Mouse (Mus musculus): ENCODE results near the gene Cabp1. TPM values are rescaled to one million over a fixed set of nuclear protein-coding genes. Genes with fewer than 3 reads are reported as not detected.

Gene Cabp1
- polyA plus RNA-seq, 1 experiment from 2014 or later, result 8.3 TPM

DNA sequence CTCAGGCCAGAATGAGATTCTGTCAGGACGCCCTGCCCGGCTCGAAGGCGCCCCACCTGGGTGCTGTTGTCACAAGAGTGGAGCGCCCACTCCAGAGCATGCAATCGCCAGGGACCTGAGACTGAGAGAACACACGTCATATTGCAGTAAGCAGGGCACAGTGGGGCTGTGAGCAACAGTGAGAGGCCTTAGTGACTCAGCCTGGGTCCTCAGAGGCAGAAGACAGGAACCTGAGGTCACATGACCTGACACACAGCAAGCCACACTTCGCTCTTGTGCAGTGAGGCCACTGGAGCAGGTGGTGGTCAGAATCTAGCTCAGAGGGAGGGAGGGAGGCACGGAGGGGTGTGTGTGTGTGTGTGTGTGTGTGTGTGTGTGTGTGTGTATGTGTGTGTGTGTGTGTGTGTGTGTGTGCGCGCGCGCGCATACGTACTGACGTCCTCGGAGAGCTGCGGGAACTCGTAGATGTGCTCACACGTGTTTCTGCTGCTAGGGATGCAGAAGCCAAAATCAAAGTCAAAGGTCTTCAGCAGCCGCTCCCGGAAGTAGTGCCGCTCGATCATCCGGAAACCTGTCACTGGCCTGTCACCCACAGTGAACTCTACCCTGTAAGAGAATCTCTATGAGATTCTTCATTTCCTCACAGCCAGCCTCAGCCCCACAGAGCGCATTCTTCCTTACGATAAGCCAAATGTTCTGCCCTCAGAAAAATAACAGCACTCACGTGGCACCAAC is 67.4 kb downstream of the Cabp1 start:
- Histone ChIP-seq H3K4me3 (replicated peaks; ENCODE audit: low read length) (no peak overlapping the region), H3K9ac (replicated peaks; ENCODE audit: low read depth, low read length) (no peak overlapping the region), H3K9me3 (ENCODE audit: control insufficient read depth, low read length) (no peaks in the 10 kb centered on the region), H3K27ac (ENCODE audit: low read length) (no peak overlapping the region), H3K27me3 (replicated peaks; ENCODE audit: control insufficient read depth, insufficient read depth, low read length) (no peaks in the 10 kb centered on the region), H3K36me3 (ENCODE audit: control insufficient read depth, insufficient read depth) (peaks cover 9% of the 10 kb centered on the region; the same call in 1 of the 2 replicates), H3K4me1 (replicated peaks; ENCODE audit: control insufficient read depth, insufficient read depth, low read length) (peaks cover 7% of the 10 kb centered on the region), H3K4me2 (ENCODE audit: low read length) (no peak overlapping the region)
- ATAC-seq, result no peak
- 91% methylated on average over 28 of the region's 28 CpGs for WGBS

DNA sequence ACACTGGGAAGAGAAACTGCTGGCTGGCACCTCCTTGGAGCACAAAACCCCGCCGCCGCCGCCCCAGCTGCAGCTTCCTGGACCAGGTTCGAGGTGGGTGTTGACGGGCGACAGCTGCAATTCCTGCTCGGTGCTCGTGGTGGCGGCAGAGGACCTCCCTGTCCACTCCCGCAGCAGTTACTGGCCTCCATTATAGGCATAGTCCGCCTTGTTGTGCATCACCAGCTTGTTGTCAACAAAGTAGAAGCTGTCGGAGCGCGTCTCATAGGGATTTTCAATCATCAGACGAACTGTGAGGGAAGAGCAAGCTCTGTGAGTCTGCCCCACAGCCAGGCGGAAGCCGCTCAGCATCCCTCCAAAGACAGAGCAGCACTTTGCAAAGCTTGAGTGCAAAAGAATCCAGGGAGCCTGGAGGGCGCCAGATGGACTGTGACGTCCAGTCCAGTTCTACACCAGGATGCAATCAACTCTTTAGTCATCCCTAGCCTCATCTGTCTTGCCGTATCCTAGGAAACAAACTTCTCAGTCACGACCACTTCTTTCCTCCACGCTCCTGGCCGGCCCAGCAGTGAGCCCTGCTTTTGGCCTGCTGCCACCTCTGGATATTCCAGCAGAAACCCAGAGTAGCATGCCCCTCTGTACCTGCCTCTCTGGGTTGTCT is 68.8 kb downstream of the Cabp1 start:
- no peak overlapping the region for H3K4me2 ChIP-seq (ENCODE audit: low read length)
- H3K9me3 ChIP-seq (ENCODE audit: control insufficient read depth, low read length), result no peaks in the 10 kb centered on the region
- H3K27ac ChIP-seq (ENCODE audit: low read length), result peak overlapping the region; percentile 4
- peak; percentile 87 for ATAC-seq
- H3K27me3 ChIP-seq (replicated peaks; ENCODE audit: control insufficient read depth, insufficient read depth, low read length), result no peaks in the 10 kb centered on the region
- no peak overlapping the region for H3K9ac ChIP-seq (replicated peaks; ENCODE audit: low read depth, low read length)
- WGBS, result 15% methylated on average over 24 of the region's 24 CpGs
- H3K4me3 ChIP-seq (replicated peaks; ENCODE audit: low read length), result no peak overlapping the region
- H3K36me3 ChIP-seq (ENCODE audit: control insufficient read depth, insufficient read depth), result peaks cover 9% of the 10 kb centered on the region; the same call in 1 of the 2 replicates
- H3K4me1 ChIP-seq (replicated peaks; ENCODE audit: control insufficient read depth, insufficient read depth, low read length), result peaks cover 9% of the 10 kb centered on the region

DNA sequence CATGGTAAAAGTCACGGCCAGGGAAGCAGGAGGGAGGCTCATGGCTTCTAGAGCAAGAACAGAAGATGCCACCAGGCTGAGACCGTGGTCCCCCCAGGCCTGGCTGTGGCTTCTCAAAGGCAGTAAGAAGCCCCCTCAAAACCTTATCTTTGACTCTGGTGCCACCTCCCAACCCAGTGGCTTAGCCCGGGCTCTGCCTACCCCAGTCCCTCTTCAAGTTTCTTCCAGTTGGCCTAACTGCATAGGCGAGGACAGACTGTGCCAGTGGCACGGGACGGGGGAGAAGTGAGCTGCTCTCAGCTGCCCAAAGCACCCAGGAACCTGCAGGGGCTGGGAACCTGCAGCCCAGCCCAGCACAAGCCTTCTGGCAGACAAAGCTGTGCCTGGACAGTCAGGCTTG is 69.5 kb downstream of the Cabp1 start:
- H3K4me2 ChIP-seq (ENCODE audit: low read length), result no peak overlapping the region
- H3K27ac ChIP-seq (ENCODE audit: low read length), result no peak overlapping the region
- no peak overlapping the region for H3K4me3 ChIP-seq (replicated peaks; ENCODE audit: low read length)
- 96% methylated on average over 6 of the region's 6 CpGs for WGBS
- no peak overlapping the region for H3K9ac ChIP-seq (replicated peaks; ENCODE audit: low read depth, low read length)
- no peaks in the 10 kb centered on the region for H3K27me3 ChIP-seq (replicated peaks; ENCODE audit: control insufficient read depth, insufficient read depth, low read length)
- no peaks in the 10 kb centered on the region for H3K9me3 ChIP-seq (ENCODE audit: control insufficient read depth, low read length)
- 0 out of 2 replicates have a peak, but pooled peaks have one; percentile 22 for ATAC-seq
- peaks cover 9% of the 10 kb centered on the region; the same call in 1 of the 2 replicates for H3K36me3 ChIP-seq (ENCODE audit: control insufficient read depth, insufficient read depth)
- peaks cover 9% of the 10 kb centered on the region for H3K4me1 ChIP-seq (replicated peaks; ENCODE audit: control insufficient read depth, insufficient read depth, low read length)

DNA sequence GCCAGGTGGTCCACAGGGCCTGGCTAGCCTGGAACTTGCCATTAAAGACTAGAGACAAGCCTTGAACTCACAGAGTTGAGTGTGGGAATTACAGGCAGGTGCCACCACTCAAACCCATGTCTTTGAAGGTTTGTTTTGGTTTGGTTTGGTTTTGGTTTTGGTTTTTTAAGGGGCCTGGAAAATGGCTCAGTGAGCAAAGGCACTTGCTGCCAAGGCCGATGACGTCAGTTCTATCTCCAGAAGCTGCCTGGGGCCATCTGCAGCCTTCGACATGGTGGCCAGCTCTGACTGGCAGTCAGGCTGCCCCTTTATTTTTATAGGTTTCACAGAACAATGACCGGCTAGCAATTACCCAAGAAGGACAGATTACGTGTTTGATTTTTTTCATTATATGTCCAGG is 73.2 kb downstream of the Cabp1 start:
- Histone ChIP-seq H3K36me3 (ENCODE audit: control insufficient read depth, insufficient read depth) (0 out of 2 replicates have a peak, but pooled peaks cover 2% of the 10 kb centered on the region), H3K4me2 (ENCODE audit: low read length) (no peak overlapping the region), H3K27ac (ENCODE audit: low read length) (no peak overlapping the region), H3K4me3 (replicated peaks; ENCODE audit: low read length) (no peak overlapping the region), H3K27me3 (replicated peaks; ENCODE audit: control insufficient read depth, insufficient read depth, low read length) (no peaks in the 10 kb centered on the region), H3K9me3 (ENCODE audit: control insufficient read depth, low read length) (no peaks in the 10 kb centered on the region), H3K9ac (replicated peaks; ENCODE audit: low read depth, low read length) (no peak overlapping the region), H3K4me1 (replicated peaks; ENCODE audit: control insufficient read depth, insufficient read depth, low read length) (peaks cover 18% of the 10 kb centered on the region)
- 48% methylated on average over 5 of the region's 5 CpGs for WGBS
- ATAC-seq, result no peak

DNA sequence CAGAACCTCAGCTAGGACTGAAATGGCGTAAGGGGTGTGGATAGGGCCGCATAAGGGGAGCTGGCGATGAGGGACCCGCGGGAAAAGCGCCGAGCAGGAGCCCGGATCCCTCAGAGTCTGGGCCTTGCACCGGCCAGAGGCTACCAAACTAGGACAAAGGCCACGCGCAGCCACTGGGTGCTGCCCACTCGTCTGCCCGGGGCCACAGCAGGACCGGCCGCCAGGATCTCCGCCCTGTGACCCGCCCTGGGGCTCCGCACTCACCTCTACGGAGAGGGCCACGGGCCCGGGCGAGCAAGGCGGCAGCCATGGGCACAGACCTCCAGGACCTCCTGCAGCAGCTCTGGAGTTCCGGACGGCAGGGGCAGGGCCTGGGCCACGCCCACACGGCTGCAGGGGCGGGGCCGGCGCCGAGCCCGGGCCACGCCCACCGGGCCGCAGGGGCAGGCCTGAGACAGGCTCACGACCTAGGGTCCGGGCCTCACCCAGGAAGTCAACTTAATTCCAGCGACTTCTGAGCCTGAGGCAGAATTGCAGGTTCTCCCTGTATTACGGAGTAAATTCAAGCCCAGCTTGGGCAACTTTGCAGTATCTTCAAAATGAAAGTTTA is 75.1 kb downstream of the Cabp1 start, which contains the start of gene Acads:
Gene Acads, minus strand, starts transcription at position 386 of the 610 bp plus-strand sequence.
- WGBS, result under 1% methylated on average over 39 of the region's 39 CpGs
- no peak within 1 kb of the TSS; the same call in 1 of the 2 replicates for H3K27ac ChIP-seq (ENCODE audit: low read length)
- ATAC-seq, result peak; percentile 86
- no peaks in the 10 kb centered on the region for H3K9me3 ChIP-seq (ENCODE audit: control insufficient read depth, low read length)
- no peaks in the 10 kb centered on the region for H3K27me3 ChIP-seq (replicated peaks; ENCODE audit: control insufficient read depth, insufficient read depth, low read length)
- H3K36me3 ChIP-seq (ENCODE audit: control insufficient read depth, insufficient read depth), result 0 out of 2 replicates have a peak, but pooled peaks cover 1% of the 10 kb centered on the region
- peaks cover 11% of the 10 kb centered on the region for H3K4me1 ChIP-seq (replicated peaks; ENCODE audit: control insufficient read depth, insufficient read depth, low read length)
- peak within 1 kb of the TSS; percentile 71 for H3K4me2 ChIP-seq (ENCODE audit: low read length)
- H3K9ac ChIP-seq (replicated peaks; ENCODE audit: low read depth, low read length), result peak within 1 kb of the TSS; percentile 68
- H3K4me3 ChIP-seq (replicated peaks; ENCODE audit: low read length), result peak within 1 kb of the TSS; percentile 57

Other genes with a start within 250 kb of the Cabp1 start
- gene Hnf1a, start 223.3 kb downstream of the Cabp1 start, polyA plus RNA-seq (2015; fragmentation: Nextera tagmentation; extraction: Ambion mirVana), result 0.06 TPM in 1 of 2 replicates, not detected in the other
- 16.5 and 16.6 TPM in 2 replicates for gene Sppl3, start 183.2 kb downstream of the Cabp1 start, polyA plus RNA-seq (2015; fragmentation: Nextera tagmentation; extraction: Ambion mirVana)
- 34.9 and 38.1 TPM in 2 replicates for gene Gm10401, start 96.1 kb downstream of the Cabp1 start, polyA plus RNA-seq (2015; fragmentation: Nextera tagmentation; extraction: Ambion mirVana)
- gene Acads, start 75.0 kb downstream of the Cabp1 start, polyA plus RNA-seq (2015; fragmentation: Nextera tagmentation; extraction: Ambion mirVana), result 18.0 and 19.8 TPM in 2 replicates
- 35.3 and 39.8 TPM in 2 replicates for gene Unc119b, start 59.4 kb downstream of the Cabp1 start, polyA plus RNA-seq (2015; fragmentation: Nextera tagmentation; extraction: Ambion mirVana)
- gene Mlec, start 36.2 kb downstream of the Cabp1 start, polyA plus RNA-seq (2015; fragmentation: Nextera tagmentation; extraction: Ambion mirVana), result 19.3 and 21.1 TPM in 2 replicates
- 85.3 and 101 TPM in 2 replicates for gene Pop5, start 41.5 kb upstream of the Cabp1 start, polyA plus RNA-seq (2015; fragmentation: Nextera tagmentation; extraction: Ambion mirVana)
- gene Rnf10, start 78.5 kb upstream of the Cabp1 start, polyA plus RNA-seq (2015; fragmentation: Nextera tagmentation; extraction: Ambion mirVana), result 168 and 176 TPM in 2 replicates
- 62.9 and 64.3 TPM in 2 replicates for gene Coq5, start 85.3 kb upstream of the Cabp1 start, polyA plus RNA-seq (2015; fragmentation: Nextera tagmentation; extraction: Ambion mirVana)
- 1,337 and 1,455 TPM in 2 replicates for gene Dynll1, start 106.6 kb upstream of the Cabp1 start, polyA plus RNA-seq (2015; fragmentation: Nextera tagmentation; extraction: Ambion mirVana)
- 165 and 183 TPM in 2 replicates for gene Srsf9, start 132.8 kb upstream of the Cabp1 start, polyA plus RNA-seq (2015; fragmentation: Nextera tagmentation; extraction: Ambion mirVana)
- 35.9 and 40.7 TPM in 2 replicates for gene Gatc, start 146.8 kb upstream of the Cabp1 start, polyA plus RNA-seq (2015; fragmentation: Nextera tagmentation; extraction: Ambion mirVana)
- 59.9 and 62.3 TPM in 2 replicates for gene Triap1, start 146.8 kb upstream of the Cabp1 start, polyA plus RNA-seq (2015; fragmentation: Nextera tagmentation; extraction: Ambion mirVana)
- 864 and 925 TPM in 2 replicates for gene Cox6a1, start 154.6 kb upstream of the Cabp1 start, polyA plus RNA-seq (2015; fragmentation: Nextera tagmentation; extraction: Ambion mirVana)
- gene Msi1, start 235.2 kb upstream of the Cabp1 start, polyA plus RNA-seq (2015; fragmentation: Nextera tagmentation; extraction: Ambion mirVana), result 53.9 and 62.2 TPM in 2 replicates

All from forebrain, embryonic 16.5 days (tissue).